Mouse (Mus musculus): ENCODE results near the gene Hgfac. TPM values are rescaled to one million over a fixed set of nuclear protein-coding genes. Genes with fewer than 3 reads are reported as not detected.

The Hgfac gene
- total and polyA plus RNA-seq, 3 experiments, result not detected

- H3K4me2 ChIP-seq (ENCODE audit: insufficient read depth, low read depth, poor library complexity, severe bottlenecking), result no peak overlapping the region
- in situ Hi-C loops (cut with MboI; ENCODE audit: low pct_ligation_motif_present, low pct_unique_long_range_greater_than_20kb, low sequenced_read_pairs), result no loop called here
- dilution Hi-C loops (cut with MboI; ENCODE audit: extremely low pct_ligation_motif_present, extremely low pct_unique_long_range_greater_than_20kb, low sequenced_read_pairs), result no loop called here
- H3K4me1 ChIP-seq (ENCODE audit: control insufficient read depth in 1 of 2, insufficient read depth in 2 of 2), result peaks cover 22 to 65% of the 10 kb centered on the region in 2 experiments
- H3K36me3 ChIP-seq (replicated peaks in 1 of 2; ENCODE audit: control insufficient read depth in 1 of 2, insufficient read depth in 1 of 2, low read length in 1 of 2), result peaks cover 0 to 12% of the 10 kb centered on the region in 2 experiments
- no peak overlapping the region for H3K27ac ChIP-seq (ENCODE audit: insufficient read depth, low read depth)
- no peak overlapping the region for H3K9ac ChIP-seq (ENCODE audit: insufficient read depth, low read depth)
- DNase-seq (ENCODE audit: extremely low read depth), result no peak
- no peaks in the 10 kb centered on the region for H3K27me3 ChIP-seq (replicated peaks)
- H3K9me3 ChIP-seq (replicated peaks; ENCODE audit: low read length), result no peaks in the 10 kb centered on the region
- H3K4me3 ChIP-seq (replicated peaks in 1 of 3; ENCODE audit: low read depth in 2 of 3, low read length in 2 of 3, poor library complexity in 1 of 3), result no peak overlapping the region
- no peaks in the 10 kb centered on the region for H3K79me2 ChIP-seq (replicated peaks; ENCODE audit: control insufficient read depth, extremely low read depth, insufficient read depth, poor library complexity, severe bottlenecking)
- no peak for TF ChIP-seq UBTF (IDR thresholded peaks at IDR 0.05; ENCODE audit: low read depth, low read length)
- TF ChIP-seq NELFE (IDR thresholded peaks at IDR 0.05; ENCODE audit: low read depth, low read length), result no peak
Observed at GRCm38 (mm10) chr5:35003611-35004162, 37.6 kb upstream of the Hgfac start.

DNA sequence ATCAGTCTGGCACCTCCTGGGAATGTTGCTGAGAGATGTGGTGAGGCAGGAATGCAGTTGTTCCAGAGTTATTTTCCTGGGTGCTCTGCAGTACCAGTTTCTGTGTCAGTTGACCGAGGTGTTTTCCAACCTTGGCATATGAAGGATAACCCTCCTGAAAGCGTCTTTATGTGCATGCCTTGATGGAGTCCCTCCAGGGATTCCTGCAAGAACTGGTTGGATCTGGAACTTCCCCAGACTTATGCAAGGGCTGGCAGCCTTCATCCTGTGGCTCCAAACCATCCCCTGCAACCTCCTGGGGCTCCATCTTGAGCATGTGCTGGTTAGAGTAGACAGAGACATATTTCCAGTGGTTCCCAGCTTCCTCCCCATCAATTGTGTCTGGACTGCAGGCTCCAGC, 36.5 kb upstream of the Hgfac start:
- dilution Hi-C loops (cut with MboI; ENCODE audit: extremely low pct_ligation_motif_present, extremely low pct_unique_long_range_greater_than_20kb, low sequenced_read_pairs) (no loop called here), in situ Hi-C loops (cut with MboI; ENCODE audit: low pct_ligation_motif_present, low pct_unique_long_range_greater_than_20kb, low sequenced_read_pairs) (no loop called here)
- no peak for DNase-seq (ENCODE audit: extremely low read depth)
- H3K27ac ChIP-seq (ENCODE audit: insufficient read depth, low read depth), result no peak overlapping the region
- TF ChIP-seq ZNF384 (IDR thresholded peaks at IDR 0.05; ENCODE audit: low read depth, low read length), result no peak
- TF ChIP-seq MYC (IDR thresholded peaks at IDR 0.05; ENCODE audit: low read depth, low read length), result no peak
- TF ChIP-seq USF2 (conservative IDR thresholded peaks at IDR 0.05; ENCODE audit: low read depth, low read length), result no peak
- H3K4me3 ChIP-seq (replicated peaks in 1 of 3; ENCODE audit: low read depth in 2 of 3, low read length in 2 of 3, poor library complexity in 1 of 3), result no peak overlapping the region
- no peaks in the 10 kb centered on the region for H3K27me3 ChIP-seq (replicated peaks)
- H3K79me2 ChIP-seq (replicated peaks; ENCODE audit: control insufficient read depth, extremely low read depth, insufficient read depth, poor library complexity, severe bottlenecking), result no peaks in the 10 kb centered on the region
- H3K4me1 ChIP-seq (ENCODE audit: control insufficient read depth in 1 of 2, insufficient read depth in 2 of 2), result peaks cover 18 to 54% of the 10 kb centered on the region in 2 experiments
- no peak overlapping the region for H3K4me2 ChIP-seq (ENCODE audit: insufficient read depth, low read depth, poor library complexity, severe bottlenecking)
- no peak overlapping the region for H3K9ac ChIP-seq (ENCODE audit: insufficient read depth, low read depth)
- H3K9me3 ChIP-seq (replicated peaks; ENCODE audit: low read length), result no peaks in the 10 kb centered on the region
- H3K36me3 ChIP-seq (replicated peaks in 1 of 2; ENCODE audit: control insufficient read depth in 1 of 2, insufficient read depth in 1 of 2, low read length in 1 of 2), result peaks cover 0 to 17% of the 10 kb centered on the region in 2 experiments

DNA sequence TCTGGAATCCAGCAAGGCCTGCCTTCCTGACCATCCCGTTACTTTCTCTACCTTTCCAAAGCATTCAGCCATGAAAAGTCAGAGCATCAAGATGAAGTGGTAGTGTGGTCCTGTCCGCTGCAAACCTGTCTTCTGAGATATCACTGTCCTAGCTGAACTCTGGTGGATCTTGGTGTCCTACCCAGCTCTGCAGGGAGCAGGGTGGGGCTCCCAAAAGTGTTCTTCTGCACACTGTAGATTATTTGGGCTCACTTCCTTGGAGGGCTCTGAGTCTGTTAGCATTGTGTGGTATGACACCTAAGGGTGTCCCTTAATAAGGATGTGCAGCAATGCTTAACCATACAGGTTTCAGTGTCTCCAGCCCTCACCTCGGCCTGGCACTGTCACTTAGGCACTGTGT, 35.6 kb upstream of the Hgfac start:
- dilution Hi-C loops (cut with MboI; ENCODE audit: extremely low pct_ligation_motif_present, extremely low pct_unique_long_range_greater_than_20kb, low sequenced_read_pairs), result no loop called here
- no peak for DNase-seq (ENCODE audit: extremely low read depth)

More for the DNA sequence above, 35.6 kb upstream of the Hgfac start:
- H3K9me3 ChIP-seq (replicated peaks; ENCODE audit: low read length), result no peaks in the 10 kb centered on the region
- H3K27ac ChIP-seq (ENCODE audit: insufficient read depth, low read depth), result no peak overlapping the region
- H3K4me2 ChIP-seq (ENCODE audit: insufficient read depth, low read depth, poor library complexity, severe bottlenecking), result no peak overlapping the region
- no peak overlapping the region for H3K9ac ChIP-seq (ENCODE audit: insufficient read depth, low read depth)
- no peak overlapping the region for H3K4me3 ChIP-seq (replicated peaks in 1 of 3; ENCODE audit: low read depth in 2 of 3, low read length in 2 of 3, poor library complexity in 1 of 3)
- peaks cover 17 to 46% of the 10 kb centered on the region in 2 experiments for H3K4me1 ChIP-seq (ENCODE audit: control insufficient read depth in 1 of 2, insufficient read depth in 2 of 2)
- in situ Hi-C loops (cut with MboI; ENCODE audit: low pct_ligation_motif_present, low pct_unique_long_range_greater_than_20kb, low sequenced_read_pairs), result no loop called here
- no peak for TF ChIP-seq BHLHE40 (IDR thresholded peaks at IDR 0.05; ENCODE audit: low read depth, low read length)
- TF ChIP-seq ZNF384 (IDR thresholded peaks at IDR 0.05; ENCODE audit: low read depth, low read length), result no peak
- no peak for TF ChIP-seq IRF4 (IDR thresholded peaks at IDR 0.05; ENCODE audit: low read depth, low read length)
- no peak for TF ChIP-seq POLR2A (IDR thresholded peaks at IDR 0.05; ENCODE audit: low read depth, low read length)
- no peak for TF ChIP-seq MAZ (IDR thresholded peaks at IDR 0.05; ENCODE audit: low read depth, low read length)
- TF ChIP-seq JUND (conservative IDR thresholded peaks at IDR 0.05; ENCODE audit: low read depth, low read length), result no peak
- no peak for TF ChIP-seq USF1 (IDR thresholded peaks at IDR 0.05; ENCODE audit: low read depth, low read length)
- no peak for TF ChIP-seq ETS1 (conservative IDR thresholded peaks at IDR 0.05; ENCODE audit: low read depth, low read length)
- no peak for TF ChIP-seq USF2 (conservative IDR thresholded peaks at IDR 0.05; ENCODE audit: low read depth, low read length)
- TF ChIP-seq JUN (IDR thresholded peaks at IDR 0.05; ENCODE audit: insufficient read depth, low read depth, low read length), result no peak
- no peak for TF ChIP-seq NELFE (IDR thresholded peaks at IDR 0.05; ENCODE audit: low read depth, low read length)
- no peak for TF ChIP-seq ZC3H11A (IDR thresholded peaks at IDR 0.05; ENCODE audit: low read depth, low read length)
- TF ChIP-seq TBP (conservative IDR thresholded peaks at IDR 0.05; ENCODE audit: low read depth, low read length), result no peak
- no peak for TF ChIP-seq MAFK (IDR thresholded peaks at IDR 0.05; ENCODE audit: insufficient replicate concordance, low read length)
- H3K27me3 ChIP-seq (replicated peaks), result no peaks in the 10 kb centered on the region
- no peaks in the 10 kb centered on the region for H3K79me2 ChIP-seq (replicated peaks; ENCODE audit: control insufficient read depth, extremely low read depth, insufficient read depth, poor library complexity, severe bottlenecking)
- H3K36me3 ChIP-seq (replicated peaks in 1 of 2; ENCODE audit: control insufficient read depth in 1 of 2, insufficient read depth in 1 of 2, low read length in 1 of 2), result peaks cover 0 to 20% of the 10 kb centered on the region in 2 experiments

All from CH12.LX (cell line).